Mouse (Mus musculus): ENCODE data around the gene Smim1.

Smim1 gene

DNA sequence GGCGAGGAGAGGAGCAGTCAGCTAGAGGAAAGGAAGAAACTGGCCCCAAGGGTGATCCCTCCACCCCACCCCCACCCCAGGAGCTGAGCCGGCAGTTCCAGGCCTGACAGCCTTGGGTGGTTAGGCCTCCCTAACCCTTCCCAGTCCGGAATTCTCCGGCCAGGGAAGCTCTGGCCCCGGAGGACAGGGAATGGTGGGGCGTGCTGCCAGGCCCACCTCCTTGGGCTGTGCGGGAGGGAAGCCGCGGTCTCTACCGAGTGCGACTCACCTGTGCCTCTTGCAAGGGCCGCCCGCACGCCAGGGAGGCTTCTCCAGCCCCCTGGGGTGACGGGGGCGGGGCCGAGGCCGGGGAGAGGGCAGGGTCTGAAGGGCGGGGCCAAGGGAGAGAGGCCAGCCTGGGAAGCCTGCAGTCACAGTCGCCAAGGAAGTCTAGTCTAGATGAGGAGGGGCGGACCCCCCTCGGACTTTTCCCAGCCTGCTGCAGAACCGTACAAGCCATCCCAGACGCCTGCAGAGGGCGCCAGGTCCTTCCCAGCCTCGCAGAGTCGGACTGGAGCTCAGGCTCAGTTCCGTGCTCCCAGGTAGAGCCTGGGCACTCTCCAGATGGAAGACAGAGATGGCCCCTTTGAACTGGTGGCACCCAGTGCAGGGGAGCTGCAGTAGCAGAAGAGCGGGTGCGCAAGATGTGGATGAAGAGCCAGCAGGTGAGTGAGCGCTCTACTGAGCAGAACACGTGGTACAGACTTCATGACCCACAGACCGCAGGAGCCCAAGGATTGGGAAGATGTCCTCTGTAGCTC lies at the start of gene Smim1:
TSS of gene Smim1 (minus strand) at position 590 of the 800 bp plus-strand sequence.
- no peak for DNase-seq (ENCODE audit: low read depth)

DNA sequence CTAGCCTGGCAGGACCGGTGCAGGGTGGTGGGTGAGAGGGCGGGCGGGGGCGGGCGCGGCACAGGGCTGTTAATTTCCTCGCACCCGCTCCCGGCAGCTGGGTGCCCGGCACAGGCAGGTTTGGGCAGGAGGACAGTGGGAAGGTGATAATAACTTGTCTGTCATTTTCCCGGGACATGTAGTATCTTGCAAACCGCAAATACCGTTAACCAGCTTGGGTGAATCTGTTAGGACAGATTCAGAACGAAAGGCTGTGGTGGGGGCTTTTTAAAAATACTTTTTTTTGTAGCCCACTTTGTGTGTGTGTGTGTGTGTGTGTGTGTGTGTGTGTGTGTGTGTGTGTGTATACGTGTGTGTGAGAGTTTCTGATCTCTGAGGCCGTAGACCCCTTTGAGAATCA lies 45.9 kb upstream of the Smim1 start:
- no peak for DNase-seq (ENCODE audit: low read depth)

DNA sequence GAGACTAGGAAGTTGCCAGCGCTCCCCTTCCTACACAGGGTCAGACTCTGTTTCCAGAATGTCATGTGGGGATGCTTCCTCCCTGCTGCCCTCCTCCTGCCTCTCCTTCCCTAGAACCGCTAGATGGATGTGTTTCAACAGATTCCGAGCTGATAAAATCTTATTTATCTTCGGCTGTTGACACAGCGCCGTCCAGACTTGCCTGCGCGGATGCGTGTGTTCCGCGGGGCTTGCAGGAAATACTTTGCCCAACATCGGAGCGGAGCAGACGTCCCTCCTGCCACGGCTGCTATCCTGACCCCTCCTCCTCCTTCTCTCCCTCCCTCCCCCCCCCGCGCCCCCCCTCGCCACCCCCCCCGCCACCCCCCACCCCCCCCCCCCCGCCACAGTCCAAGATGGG lies 45.5 kb upstream of the Smim1 start:
- DNase-seq (ENCODE audit: low read depth): no peak

DNA sequence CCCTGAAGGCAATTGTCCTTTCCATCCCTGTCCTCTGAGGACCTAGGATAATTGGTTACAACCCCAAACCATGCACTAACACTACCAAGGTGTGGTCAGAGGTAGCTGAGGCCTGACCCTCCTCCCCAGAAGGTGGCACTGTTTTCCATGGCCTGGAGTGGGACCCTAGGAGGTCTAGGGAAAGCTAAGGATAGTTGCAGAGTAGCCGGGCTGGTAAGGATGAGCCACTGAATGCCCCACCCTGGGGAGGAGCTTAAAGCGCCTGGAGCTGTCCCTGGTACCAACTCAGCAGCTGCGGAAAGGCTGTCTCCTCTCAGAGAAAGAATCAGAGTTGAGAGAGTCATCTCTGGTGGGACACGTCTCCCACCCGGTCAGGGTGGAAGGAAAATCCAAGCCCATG lies 44.9 kb upstream of the Smim1 start:
- no peak for DNase-seq (ENCODE audit: low read depth)

DNA sequence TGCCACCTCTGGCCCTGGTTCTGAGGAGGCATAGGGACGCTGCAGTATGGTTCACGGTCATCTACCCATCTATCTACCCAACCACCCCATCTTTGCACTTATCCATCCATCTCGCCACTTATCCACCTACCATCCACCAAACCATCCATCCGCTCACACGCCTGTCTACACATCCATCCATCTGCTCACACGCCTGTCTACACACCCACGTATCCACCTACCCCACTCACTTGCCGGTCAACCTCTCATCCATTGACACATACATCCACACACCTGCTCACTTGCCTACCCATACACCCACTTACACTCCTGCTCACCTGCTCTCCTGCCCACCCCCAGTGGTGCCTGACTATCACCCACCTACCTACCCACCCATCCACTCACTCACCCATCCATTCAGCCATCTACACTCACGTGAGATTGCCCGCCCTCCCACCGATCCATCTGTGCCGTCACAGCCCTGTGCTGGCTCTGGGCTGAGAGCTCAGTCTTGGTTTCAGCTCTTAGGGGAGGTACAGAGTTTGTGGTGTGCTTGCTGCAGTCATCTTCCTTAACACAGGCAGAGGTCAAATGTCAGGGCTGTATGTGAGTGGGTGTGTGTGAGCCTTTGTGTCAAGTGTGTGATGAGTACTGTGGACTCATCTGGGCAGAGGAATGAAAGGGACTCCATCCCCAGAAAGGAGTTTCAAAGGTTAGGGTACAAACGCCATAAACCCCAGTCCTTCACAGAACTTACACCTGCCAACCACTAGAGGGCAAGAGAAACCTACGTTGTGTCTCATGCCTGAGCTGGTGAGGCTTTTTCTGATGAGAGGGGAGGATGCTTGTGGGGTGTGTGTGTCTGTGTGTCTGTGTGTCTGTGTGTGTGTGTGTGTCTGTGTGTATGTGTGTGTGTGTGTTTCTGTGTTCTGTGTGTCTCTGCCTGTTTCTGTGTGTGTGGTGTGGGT lies 39.1 kb upstream of the Smim1 start:
- peak; percentile 41 for DNase-seq (ENCODE audit: low read depth)

DNA sequence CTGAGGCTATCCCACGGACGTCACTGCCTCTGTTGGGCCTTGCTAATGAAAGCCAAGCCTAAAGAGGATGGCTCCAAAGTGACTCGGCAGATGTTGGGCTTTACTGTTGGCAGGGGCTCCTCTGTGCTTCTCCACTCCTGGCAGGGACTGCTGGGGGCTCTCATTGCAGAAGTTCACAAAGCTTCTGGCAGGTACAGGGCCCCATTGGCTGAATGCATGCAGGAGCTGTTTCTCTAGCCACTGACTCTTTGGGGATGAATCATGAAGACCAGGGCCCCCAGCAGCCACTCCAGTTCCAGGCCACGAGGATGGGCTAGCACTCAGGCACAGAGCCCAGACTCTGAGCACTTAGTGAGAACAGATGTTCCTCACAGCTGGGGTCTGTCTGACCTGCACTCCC lies 31.7 kb upstream of the Smim1 start:
- DNase-seq (ENCODE audit: low read depth): no peak

DNA sequence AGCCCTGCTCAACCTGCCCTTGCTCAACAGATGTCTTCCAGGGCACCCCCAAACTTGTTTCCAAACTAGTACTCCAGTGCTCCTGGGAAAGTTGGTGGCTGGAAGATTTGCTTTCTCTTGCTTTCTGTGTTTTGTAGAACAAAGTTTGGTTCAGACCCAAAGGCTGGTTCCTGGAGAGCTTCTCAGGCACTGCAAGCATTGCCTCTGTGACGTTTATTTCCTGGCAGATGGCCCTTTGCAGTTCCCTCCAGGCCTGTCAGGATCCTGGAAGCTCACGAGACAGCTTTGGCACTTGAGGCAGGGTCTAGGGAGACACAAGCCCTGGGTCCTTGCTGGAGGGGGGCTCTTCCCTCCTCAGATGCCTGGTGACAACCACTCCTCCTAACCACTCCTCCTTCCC lies 30.6 kb upstream of the Smim1 start:
- no peak for DNase-seq (ENCODE audit: low read depth)

DNA sequence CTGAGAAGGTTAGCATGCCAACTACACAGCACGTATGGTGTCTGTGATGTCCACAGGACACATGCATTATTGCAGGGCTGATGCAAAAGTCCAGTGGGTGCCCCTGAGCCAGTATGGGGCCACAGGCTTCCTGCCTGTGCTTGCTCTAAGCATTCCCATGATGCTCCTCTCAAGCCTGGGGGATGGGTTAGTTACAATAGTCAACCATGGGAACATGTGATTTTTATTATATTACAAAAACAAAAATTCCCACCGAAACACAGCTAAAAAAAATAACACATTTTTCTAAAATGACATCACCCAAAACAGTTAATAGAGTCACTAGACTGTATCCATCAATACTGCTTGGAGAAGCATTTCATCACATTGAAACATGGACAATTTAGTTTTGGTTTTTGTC lies 30.0 kb upstream of the Smim1 start:
- no peak for DNase-seq (ENCODE audit: low read depth)

DNA sequence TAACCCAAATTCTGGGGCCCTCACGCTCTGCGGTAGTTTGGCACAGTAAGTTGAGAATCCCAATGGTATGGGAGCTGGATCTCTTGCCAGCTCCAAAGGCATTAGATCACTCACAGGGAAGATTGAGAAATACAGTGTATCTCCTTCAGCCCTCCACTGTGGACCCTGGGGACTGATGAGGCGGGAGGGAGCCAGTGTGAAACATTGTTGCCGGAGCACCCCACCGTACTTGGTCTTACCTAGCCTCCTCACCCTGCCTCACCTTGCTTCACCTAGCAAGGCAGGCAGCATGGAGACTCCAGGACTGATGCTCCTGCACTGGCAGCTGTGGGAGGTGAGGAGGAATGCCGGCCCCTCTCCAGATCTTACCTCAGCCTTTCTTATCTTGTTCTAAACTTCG lies 29.5 kb upstream of the Smim1 start:
- DNase-seq (ENCODE audit: low read depth): no peak

DNA sequence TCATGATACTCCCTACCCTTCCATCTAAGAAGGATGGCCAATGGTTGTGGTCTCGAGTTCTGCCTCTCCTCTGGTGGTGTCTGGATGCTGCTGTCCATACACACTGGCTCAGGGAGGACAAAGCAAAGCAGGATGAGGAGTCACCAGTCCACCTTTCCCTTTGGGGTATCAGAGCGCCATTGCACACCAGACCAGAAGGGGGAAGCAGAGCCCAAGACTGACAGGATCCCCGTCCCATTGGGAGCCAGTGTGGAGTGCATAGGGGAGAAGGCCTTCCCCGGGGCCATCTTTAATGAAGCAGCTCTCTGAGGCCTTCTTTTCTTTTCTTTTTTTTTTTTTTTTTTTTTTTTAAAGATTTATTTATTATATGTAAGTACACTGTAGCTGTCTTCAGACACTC lies 27.0 kb upstream of the Smim1 start:
- no peak for DNase-seq (ENCODE audit: low read depth)

DNA sequence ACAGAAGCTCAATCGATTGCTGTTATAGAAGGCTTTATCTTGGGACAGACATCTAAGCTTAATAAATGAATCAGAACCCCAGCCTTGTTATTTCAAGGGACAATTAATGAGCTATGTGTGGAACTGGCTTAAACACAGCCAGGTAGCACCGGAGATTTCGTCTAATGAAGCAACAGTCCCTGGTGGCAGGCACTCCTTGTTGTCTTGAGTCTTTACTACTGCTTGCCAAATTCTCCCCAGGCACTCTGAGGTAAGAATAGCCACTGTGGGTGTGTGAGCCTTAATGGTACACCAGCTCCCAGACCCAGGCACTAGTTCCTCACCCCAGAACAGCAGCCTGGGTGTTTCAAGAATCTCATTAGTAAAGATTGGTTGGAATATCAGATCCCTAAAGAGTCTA lies 25.4 kb upstream of the Smim1 start:
- no peak for DNase-seq (ENCODE audit: low read depth)

DNA sequence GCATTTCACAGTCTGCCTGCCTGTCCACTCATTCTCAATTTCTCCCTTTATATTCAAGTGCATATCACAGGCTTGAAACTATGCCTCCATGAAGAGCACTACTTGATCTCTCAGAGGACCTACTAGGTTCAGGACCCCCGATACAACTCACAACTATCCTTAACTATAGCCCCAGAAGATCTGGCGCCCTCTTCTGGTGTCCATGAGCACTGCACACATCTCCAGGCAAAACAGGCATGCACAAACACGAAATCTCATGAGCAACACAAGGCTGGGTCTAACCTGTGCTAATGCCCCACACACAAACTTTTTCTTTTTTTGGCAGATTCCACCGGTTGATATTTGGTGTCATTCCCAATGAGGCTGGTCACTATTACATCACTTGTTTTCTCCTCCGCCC lies 19.8 kb upstream of the Smim1 start:
- DNase-seq (ENCODE audit: low read depth): no peak

DNA sequence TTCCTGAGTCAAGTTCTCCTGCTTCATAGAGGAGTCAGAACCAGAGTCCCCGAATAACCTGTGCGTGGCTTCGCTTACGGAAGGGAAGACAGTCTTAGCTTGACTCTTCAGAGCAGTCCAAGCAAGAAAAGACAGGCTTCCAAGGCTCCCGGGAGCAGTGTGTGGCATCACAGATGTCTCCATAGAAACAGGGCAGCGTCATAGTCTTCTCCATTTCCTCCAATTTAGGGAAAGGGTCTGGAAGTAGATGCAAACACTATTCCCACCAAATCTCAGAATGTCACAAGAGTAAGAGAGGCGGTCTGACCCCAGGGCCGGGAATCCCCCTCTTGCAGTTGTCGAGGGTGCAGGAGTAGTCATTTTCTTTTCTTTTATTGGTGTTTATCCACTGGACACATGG lies 16.5 kb upstream of the Smim1 start, which contains the start of gene Ccdc27:
TSS of gene Ccdc27 (minus strand) at position 101 of the 400 bp plus-strand sequence.
- DNase-seq (ENCODE audit: low read depth): no peak

DNA sequence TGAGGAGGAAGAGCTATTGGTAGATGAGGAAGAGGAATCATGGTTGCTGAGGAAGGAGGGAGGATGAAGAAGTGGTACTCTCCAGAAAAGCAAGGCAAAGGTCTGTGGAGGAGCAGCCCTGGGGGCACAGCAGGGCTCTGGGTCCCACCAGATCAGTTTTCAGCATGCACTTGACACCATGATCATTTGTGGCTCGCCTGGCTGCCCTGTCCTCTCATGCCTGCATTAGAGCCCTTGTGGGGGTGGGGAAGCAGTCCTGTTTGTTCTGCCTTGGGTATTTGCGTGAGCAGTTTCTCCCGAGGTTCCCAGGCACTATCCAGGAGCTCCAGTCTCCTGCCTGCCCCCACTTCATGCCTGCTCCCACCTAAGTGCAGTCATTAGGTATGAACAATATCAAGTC lies 11.1 kb upstream of the Smim1 start:
- DNase-seq (ENCODE audit: low read depth): no peak

DNA sequence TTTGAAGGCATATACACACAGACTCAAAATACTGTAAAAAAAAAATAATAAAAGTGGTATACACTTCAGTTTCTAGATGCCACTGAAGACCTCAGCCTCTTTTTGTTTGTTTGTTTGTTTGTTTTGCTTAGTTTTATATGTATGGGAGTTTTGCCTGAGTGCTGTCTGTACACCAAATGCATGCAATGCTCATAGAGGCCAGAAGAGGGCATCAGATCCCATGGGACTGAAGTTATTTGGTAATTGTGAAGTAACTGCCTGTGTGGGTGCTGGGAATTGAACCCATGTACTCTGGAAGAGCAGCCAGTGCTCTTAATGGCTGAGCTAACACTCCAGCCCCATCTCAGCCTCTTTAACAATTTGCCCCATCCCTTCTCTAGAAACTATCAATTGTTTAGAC lies 2.6 kb upstream of the Smim1 start:
- DNase-seq (ENCODE audit: low read depth): peak; percentile 35

DNA sequence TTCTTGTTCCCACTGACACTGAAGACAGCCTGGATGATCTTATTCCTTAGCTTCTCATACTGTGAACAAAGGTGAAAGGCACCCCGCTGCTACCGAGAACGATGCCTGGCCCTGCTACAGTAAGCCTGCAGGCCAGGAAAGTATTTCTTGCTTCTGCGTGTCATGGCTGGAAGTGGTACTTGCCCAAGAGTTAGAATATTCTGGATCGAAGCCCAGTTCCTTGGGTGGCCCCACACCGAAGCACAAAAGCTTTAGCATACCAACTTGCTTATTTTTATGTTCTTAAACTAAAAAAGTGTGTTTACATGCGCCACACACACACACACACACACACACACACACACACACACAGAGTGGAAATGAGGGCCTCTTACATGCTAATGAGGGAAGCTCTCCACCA lies 2.0 kb upstream of the Smim1 start:
- no peak for DNase-seq (ENCODE audit: low read depth)

DNA sequence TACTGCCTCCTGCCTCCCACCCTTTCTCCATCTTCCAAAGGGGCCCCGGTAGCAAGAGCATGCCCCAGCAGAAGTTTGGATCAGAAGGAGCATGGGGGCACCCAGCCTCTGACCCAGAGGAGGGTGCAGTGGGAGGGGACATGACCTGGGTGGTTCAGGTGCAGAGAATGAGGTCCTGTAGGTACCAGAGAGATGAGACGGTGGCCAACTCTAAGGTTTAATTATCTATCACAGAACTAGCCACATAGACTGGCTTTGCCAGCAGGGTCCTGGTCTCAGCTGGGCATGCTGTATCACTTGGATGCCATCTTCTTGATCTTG lies 371 bp upstream of the Smim1 start:
- no peak for DNase-seq (ENCODE audit: low read depth)

DNA sequence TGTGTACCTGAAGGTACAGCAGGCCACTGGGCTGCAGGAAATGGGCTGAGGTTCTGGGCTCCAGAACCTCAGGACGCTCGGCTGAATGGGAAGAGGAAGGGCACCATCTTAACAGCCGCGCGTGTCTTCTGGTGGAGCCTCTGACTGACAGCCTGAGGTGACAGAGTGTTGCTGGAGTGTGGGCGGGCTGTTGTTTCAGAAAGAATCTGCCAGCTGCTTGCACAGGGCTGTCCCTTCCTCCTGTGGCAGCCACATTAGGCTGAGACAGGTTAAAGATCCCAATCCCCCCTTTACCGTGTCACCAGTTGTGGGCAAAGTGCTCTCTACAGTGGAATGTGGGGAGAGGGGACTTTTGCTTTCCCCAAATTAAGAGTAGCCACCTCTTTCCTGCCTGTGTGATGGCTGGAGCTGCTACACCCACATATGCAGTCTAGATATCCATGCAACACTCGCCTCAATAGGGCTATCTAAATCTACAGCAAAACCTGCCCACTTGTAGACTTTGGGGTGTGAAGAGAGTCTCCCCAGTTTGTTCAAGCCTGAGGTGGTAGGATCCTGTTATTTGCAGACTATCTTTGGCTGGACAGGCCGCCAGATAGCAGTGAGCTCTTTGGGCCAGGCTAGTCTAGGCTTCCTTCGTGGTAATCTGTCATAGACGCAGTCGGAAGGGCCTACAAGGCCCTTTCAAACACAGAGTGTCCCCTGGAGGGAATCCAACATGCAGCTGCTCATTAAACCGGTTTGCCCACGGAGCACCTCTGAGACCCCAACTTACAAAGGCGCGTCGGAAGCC lies 1.1 kb downstream of the Smim1 start:
- no peak for DNase-seq (ENCODE audit: low read depth)

DNA sequence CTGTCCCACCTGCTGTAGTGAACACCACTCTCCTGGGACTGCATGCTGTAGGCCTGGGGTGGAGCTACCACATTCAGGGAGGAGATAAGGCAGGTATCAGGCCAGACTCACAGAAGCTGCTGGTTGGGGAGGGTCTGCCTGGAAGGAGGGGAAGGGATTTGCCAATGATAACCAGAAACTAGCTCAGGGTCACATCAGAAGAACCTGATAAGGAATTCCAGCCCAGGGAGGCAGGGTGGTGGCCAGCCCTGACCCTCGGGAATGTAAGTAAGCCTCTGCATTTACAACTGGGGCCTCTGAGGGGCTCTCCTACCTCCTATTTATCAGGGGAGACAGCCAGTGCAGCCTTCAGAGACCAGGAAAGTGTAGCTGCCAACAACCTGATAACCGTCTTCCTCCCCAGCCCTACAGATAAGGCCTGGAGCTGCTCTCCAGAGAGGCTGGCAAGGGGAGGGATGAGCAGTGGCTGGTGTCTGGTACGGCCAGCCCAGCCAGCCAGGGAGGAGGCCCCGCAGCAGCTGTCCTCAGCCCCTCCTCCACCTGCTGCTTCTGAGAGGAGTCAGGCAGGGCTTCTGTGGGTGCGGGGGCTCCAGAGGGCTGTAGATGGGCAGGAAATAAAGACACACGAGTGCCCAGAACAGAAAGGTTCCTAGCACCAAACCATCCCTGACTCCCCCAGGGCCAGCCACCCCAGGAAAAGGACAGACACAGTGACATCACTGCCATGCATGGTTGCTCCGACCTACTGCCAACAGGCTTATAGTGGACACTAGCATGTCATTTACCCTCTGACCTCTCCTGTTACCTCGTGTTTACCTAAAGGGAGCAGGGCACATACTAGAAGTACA lies 2.1 kb downstream of the Smim1 start:
- no peak for DNase-seq (ENCODE audit: low read depth)

DNA sequence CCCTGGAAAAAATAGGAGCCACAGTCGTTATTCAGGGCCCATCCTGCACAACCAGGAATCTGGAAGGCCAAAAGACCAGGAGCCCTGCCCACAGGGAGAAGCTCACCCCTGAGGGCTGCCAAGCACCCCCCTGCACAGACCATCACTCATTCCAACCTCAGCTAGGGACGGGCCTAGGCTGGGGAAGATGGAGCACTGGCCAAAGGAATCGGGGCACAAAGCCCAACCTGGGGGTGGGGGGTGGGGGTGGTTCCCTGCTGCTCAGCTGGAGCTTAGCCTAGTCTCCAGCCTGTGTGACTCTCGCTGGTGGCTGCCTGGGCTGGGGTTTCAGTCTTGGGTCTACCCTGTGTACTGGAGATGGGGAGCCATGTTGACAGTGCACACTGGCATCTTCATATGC lies 3.2 kb downstream of the Smim1 start:
- no peak for DNase-seq (ENCODE audit: low read depth)

DNA sequence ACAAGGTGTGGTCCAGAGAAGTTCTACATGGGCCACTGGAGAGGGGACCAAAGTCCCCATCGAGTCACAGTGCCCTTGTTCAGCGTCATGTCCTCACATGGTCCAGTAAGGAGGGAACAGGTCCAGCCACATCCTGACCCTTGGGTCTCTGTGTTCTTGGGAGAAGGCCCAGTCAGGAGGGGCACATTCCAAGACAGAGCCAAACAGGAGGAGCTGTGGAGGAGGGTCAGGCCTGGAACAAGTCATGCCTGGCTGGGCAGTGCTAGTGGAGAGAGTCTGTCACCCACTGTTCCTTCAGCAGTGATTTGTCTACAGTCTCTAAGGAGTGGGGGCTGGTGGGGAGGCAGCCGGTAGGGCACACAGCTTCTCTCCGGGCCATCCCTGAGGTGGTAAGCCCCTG lies 3.6 kb downstream of the Smim1 start:
- DNase-seq (ENCODE audit: low read depth): no peak

DNA sequence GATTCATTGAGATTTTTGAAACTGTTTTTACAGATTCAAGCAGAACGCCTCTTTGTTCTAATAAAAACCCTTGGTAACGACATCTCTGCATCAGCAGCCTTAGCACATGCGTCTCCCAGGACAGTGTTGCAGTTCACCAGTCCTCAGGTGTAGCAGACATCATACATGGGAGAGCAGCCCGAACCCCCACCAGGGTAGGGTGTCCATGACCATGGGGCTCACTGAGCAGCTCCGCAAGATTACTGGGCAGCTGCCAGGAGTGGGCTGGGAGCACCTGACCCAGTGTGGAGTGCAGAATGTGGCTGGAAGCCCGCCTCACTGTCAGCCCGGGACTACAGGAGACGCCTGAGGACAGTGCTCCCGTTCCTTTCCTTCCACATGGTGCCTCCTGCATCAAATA lies 4.6 kb downstream of the Smim1 start:
- no peak for DNase-seq (ENCODE audit: low read depth)
